Mouse (Mus musculus) erythroblast, adult 5-6 weeks (primary cell): ENCODE data around the gene Slc43a1. TPM values are rescaled to one million over a fixed set of nuclear protein-coding genes. Genes with fewer than 3 reads are reported as not detected.
A peak's percentile ranks its signal among the peaks of the same experiment; 100 is the strongest.
"Not testable (repeated sequence)": the region's sequence is repeated elsewhere in the genome, so short reads cannot be mapped to it uniquely, and the experiment has no call there.

Source experiments
- ATAC-seq: replicated peaks from 2 replicates; pipeline ENCODE4 v1.8.0; 2016; ENCODE audit warnings: moderate number of reproducible peaks, mild to moderate bottlenecking, moderate TSS enrichment, inconsistent platforms; ENCODE audit not compliant: poor library complexity, low FRiP score, severe bottlenecking
- total RNA-seq, 2 experiments: library from RNA; stranded (forward) in 1 of 2; stranded (reverse) in 1 of 2; fragments of 150-400 nt in 1 of 2; fragments of 200-764, 138-1000 nt in 1 of 2; gene quantifications; 2 replicates each; pipeline versions ENCODE4 v1.2.3 to v1.2.4; 2015 to 2017; ENCODE audit warnings: low replicate concordance in 2 of 2

Gene Slc43a1
- total RNA-seq (2015; ENCODE audit: low replicate concordance) (756 and 864 TPM in 2 replicates), total RNA-seq (2017; ENCODE audit: low replicate concordance) (516 and 701 TPM in 2 replicates)

DNA sequence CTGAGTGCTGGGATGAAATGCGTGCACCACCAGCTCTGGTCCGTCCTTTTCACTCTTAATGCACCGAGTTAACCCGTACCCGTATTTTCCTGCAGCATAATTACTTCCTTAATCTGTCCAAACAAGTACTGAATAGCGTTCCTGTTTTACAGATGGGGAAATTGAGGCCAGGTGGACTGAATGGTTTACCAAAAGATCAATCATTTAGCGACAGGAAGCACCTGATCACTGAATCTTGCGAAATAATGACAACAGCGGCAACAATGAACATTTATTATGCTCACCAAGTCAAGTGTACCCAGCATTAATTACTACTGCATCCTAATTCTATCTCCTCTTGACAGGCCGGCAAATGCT is at the start of gene Slc43a1:
Gene Slc43a1 (plus strand): TSS at position 258 of the 357 bp plus-strand sequence.
- no peak for ATAC-seq

DNA sequence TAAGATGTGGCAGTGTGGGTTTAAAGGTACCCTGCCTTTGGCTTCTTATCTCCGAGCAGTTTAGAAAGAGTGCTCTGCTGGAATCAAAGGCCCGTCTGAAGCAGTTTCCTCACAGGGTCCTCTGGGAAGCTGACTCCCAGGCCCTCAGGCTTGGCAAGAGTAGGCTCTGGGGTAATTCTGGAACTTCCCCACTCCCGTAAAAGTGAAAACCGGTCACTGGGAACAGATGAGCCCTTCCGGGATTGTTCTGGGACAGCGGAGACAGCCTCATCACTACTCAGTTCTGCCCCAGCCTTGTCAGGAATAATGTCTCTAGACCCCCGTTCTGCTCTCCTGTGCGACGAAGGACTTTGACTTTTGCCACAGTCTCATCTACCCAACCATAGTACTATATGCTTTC is 48.2 kb upstream of the Slc43a1 start:
- ATAC-seq = no peak

DNA sequence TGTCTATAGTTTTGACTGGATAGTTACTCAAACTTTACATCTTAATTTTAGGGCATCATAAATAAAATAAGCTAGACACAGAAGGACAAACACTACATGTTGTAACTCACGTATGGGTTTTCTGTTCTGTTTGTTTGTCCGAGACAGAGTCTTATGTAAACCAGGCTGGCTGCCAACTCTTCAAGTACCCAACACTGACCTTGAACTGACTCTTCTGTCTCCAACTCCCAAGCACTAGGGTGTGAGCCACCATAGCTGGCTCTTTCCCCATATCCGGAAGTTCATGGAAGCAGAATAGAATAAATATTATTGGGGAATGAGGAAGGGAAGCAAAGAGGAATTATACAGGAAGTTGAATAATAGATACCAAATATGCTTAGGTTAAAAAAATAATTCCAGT is 46.1 kb upstream of the Slc43a1 start:
- no peak; the same call in 1 of the 2 replicates for ATAC-seq

DNA sequence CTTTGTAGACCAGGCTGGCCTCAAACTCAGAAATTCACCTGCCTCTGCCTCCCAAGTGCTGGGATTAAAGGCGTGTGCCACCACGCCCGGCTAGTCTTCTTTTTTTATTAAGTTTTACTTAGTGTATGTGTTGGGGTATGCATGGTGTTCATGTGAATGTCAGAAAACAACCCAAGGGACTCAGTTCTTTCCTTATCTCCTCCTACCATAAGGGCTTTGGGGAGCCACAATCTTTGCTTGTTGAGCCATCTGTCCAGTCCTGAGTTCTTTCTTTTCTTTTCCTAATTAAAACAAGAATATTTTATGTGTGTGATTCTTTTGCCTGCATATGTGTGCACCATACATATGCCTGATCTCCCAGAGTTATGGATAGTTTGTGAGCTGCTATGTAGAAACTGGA is 45.5 kb upstream of the Slc43a1 start:
- ATAC-seq = peak; percentile 80

DNA sequence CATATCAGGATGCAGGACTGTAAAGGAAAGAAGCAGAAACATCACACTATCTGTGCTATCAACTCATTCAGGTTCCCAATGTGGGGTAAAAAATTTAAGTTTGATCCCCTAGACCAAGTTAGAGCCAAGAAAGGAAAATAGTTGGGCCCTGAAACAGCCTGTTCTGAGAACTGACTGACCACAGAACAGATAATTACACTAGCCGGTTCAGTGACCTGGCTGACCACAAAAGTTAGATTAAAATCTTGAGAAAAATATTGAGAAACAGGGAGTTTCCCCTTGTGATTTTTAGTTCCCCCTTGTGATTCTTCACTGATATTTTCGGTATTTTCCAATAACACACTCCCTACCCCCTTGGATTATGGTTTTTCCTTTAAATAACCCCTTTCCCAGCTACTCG is 44.8 kb upstream of the Slc43a1 start:
- no peak for ATAC-seq

DNA sequence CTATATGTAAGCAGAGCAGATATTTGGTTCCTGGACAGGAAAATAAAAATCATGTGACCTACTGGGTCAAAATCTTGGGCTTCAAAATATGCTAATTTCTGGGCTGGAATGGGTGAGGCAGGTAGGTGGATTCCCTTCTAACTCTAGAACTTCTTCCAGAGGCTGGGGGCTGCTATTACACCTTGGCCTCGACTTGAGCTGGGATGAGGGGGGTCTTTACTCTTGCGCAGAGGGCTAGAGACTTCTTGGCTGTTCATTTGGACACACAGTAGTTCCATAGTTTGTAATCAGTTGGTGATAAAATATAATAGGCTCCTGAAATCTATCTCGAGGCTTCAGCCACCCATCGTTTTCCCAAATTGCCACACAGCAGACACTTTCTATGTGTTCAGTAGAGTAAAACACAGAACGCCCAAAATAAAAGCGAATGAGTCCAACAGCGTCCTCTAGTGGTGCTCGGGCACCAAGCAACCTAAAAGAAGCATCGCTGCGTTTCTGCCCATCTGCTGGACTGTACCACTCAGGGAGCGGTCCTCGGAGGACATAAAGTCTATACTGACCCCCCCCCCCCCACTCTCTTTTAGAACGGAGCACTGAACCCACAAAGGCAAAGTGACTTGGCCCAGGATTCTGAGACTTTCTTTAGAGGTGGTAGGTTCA is 40.7 kb upstream of the Slc43a1 start:
- ATAC-seq = peak; percentile 66

DNA sequence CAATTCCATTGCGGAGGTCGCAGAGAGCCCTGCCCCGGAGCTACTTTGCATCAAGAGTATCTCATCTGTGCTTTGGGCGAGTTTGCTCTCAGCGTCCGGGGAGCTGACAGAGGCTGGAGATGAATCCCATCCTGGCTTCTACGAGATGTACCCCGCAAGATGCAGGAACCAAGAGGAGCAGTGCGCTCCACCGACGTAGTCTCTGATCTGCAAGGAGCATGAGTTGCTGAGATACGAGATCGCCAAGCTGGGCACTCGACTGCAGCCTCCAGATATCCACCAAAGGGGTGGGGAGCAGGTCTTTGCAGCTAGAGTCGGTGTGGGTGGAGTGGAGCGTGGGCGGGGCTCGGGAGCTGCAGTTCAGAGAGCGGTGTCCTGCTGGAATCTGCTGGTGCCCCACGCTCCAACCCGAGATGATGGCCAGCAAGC is 40.1 kb upstream of the Slc43a1 start, which contains the start of gene Ube2l6:
Gene Ube2l6 (plus strand): TSS at position 336 of the 429 bp plus-strand sequence.
- peak; percentile 88 for ATAC-seq

DNA sequence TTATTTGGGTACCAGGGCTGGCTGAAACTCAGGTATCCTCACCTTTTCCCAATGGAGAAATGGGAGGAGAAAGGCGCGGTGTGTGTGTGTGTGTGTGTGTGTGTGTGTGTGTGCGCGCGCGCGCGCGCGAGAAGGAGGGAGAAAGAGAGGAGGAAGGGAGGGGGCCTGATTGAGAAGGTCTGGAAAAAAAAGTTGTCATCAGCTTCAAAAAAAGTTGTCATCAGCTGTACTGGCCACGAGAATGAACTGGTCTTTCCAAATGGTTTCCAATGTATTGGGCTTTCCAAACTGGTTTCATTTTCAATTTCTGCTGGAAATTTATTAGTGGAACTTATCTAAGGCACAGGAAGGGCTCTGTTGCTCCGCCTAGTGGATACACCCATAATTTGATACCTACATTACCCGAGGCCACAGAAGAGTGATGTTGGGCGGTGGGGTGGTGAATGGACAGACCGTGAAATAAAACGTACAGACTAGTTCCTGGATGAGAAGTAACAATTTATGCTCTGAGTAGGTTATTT is 39.5 kb upstream of the Slc43a1 start:
- peak; percentile 74 for ATAC-seq

DNA sequence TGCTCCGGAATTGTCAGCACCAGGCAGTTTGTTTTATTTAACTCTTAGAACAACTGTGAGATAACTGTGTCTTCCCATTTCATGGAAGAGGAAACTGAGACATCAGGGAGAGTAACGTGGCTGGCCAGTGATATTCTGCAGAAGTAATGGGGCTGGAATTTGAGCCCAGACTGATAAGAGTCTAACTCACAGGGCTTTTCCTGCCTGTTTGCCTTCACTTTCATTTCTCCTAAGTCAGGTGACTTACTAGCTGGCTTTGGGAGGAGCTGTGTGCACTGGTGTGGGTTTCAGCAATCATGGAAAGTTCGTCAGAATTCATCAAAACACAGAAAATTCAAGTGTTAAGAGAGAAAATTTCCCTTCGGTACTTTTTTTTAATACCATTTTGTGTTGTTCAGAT is 38.3 kb upstream of the Slc43a1 start:
- ATAC-seq = peak; percentile 57

DNA sequence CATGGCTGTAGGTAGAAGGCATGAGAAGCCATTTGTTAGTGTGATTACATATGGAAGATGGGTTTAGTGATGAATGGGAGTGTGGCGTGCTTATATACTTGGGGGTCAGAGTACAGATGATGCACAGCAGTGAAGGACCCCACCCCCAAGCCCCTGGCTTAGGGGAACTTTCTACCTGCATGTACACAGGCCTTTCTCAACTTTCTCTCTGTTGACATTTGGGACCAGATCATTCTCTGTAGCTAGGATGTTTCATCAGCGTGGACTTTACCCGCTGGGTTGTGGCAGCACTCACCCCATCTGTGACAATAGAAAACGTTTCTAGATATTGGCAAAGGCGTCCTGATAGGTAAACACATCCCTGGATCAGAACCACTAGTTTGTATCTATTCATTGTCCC is 37.4 kb upstream of the Slc43a1 start:
- not testable (repeated sequence) for ATAC-seq

DNA sequence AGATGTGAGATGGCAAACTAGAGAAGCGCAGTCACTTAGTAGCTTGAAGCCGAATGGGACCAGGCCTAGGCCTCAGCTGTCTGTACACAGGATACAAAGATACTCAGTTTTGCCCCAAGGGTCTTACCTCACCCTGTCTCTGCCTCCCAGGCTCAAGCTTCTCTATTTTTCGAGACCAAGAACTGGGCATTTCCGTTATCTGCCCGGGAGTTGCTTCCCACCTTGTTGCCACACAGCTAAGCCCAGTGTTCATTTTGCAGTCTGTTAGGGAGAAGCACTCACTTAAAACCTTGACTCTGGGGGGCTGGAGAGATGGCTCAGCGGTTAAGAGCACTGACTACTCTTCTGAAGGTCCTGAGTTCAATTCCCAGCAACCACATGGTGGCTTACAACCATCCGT is 34.7 kb upstream of the Slc43a1 start:
- no peak for ATAC-seq

DNA sequence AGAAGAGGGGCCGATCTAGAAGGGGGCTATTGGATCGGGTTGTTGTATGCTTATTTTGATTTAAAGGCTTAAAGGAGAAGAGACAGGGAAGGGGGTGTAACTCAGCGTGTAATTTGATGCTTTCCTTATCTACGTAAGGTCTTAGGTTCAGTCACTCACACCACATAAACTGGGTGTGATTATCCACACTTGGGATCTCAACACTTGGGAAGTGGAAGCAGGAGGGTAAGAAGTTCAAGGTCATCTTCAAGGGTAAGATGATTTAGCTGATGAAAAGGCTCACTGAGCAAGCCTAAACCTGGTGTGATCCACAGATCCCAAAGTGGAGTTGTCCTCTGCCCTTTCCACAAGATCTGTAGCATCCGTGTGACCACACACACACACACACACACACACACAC is 32.1 kb upstream of the Slc43a1 start:
- ATAC-seq = no peak

DNA sequence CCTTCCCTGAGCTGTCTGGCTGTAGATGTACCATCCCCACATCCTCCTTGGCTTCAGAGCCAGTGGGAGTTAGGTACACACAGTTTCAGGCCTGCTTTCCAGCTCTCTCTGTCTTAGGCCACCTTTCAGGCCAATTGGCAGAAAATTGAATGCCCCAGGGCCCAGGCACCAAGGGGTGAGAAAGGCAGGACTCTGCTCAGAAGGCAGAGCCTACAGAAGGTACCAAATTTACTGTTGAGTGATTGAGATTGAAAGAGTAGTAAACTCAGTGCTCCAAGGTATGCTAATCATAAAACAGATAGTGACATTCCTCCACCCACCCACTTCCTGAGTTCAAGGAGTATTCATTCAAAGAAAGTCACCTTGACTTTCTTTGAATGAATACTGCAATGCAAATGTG is 29.3 kb upstream of the Slc43a1 start:
- no peak for ATAC-seq

DNA sequence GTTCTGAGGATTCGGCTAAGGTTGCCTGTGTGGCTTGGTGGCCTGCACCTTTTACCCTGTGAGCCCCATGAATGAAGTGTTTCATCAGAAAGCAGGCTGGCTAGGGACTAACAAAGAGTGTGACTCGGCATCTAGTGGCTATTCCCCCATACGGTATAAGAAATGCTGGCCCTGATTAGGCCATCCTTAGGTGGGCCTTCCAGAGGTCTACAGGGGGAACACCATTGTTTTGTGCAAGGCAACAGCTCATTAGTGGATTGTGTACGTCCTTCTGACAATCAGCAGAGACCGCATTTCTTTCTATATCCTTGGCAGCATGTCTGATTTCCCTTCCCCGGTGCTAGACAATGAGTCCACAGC is 28.1 kb upstream of the Slc43a1 start:
- no peak for ATAC-seq

DNA sequence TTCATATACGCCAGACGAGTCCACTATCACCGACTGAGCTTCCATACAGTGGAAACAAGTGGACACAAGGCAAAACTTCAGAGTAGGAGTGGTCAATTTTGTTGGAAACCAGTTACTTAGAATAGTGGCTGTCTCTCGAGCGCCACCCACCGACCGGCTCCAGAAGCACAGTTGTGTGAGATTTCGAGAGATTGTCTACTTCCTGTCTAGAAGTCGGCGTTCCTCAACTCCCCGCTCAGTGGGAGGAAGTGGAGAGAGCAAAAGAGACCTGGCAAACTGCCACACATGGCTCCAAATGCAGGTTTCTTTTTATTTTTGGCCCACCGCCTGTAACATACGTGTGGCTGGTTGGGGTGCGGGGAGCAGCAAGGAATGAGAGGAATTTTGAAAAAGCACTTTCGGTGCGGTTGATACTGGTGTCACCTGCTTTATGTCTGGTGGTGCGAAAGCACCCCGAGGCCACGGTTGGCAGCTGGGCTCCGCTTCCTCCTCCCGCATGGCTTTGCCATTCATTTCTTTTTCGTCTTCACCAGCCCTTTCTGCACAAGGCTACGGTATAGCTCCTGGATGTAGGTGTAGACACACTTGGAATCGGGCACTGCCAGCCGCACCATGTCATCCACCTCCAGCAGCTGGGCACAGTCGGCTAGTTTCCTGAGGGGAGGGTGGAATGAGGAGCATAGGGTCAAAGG is 27.6 kb upstream of the Slc43a1 start:
- ATAC-seq = peak; percentile 57

DNA sequence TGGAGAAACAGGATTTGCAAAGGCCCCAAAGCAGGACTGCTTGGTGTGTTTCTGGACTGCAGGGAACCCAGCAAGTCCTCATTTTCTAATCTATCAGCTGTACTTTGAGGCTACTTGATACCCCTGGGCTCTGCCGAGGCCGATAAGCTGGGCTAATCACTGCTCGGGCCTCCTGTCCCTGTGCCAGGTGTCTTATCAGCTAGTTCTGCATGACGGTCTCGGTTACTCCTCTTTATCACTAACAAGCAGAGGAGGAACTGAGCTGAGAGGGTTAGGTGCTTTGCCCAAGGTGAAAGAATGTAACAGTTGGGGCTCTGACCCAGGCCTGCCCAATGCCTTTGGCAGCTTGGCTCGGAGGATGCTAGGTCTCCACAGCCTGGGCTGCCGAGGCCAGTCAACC is 26.8 kb upstream of the Slc43a1 start:
- peak; percentile 85 for ATAC-seq

DNA sequence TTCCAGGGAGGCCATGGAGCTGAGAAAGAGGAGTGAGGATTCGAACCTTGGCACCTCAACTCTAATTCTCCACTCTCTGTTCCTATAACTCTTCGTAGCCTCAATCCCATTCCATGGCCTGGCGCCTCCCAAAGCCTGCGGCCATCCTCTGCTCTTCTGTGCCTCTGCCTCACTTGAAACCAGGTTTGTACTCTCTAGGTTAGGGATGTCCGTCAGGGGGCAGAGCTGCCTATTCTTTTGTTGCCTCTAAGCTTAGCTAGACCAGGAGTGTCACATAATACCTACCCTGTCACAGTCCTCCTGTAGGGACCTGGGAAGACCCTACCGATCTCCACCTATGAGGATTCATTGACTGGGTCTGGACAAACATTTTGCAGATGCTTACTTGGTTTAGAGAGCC is 26.0 kb upstream of the Slc43a1 start:
- ATAC-seq = 0 out of 2 replicates have a peak, but pooled peaks have one; percentile 4

DNA sequence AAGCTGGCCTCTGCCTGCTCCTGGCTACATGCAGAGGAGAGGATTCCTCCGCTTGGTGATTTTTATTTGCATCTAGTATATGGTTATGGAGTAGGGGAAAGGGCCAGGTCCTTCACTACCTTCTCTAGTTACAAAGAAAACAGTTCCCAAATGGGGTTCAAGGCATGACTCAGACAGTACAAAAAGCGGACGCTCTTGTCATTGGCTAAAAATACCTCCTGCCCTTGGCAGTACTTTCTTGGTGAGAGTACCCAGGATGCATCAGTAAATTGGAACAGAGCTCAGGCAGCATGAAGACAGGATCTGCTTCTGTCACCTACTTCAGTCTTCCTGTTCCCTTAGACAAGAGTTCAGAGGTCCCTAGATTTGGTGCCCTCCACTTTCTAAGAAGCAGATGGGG is 18.8 kb upstream of the Slc43a1 start:
- ATAC-seq = no peak

DNA sequence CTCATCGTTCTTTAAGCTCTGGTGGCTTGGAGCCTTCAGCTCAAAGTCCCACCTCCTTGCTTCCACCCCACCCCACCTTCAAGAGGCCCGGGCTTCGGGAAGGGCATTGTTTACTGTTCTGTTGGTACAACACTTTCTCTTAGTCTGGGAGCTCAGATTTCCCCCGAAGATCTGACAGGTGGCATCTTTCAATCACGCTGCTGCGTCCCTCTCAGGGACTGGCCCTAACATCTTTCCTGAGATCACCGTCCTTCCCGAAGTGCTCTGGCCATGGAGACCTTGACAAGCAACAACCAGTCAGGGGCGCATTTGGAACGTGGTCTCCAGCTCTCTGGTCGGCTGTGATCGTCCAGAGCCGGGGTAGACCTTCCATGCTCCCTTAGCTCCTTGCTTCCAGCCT is 16.1 kb upstream of the Slc43a1 start, which contains the start of gene Smtnl1:
Gene Smtnl1 (minus strand): TSS at position 101 of the 400 bp plus-strand sequence.
- no peak for ATAC-seq

DNA sequence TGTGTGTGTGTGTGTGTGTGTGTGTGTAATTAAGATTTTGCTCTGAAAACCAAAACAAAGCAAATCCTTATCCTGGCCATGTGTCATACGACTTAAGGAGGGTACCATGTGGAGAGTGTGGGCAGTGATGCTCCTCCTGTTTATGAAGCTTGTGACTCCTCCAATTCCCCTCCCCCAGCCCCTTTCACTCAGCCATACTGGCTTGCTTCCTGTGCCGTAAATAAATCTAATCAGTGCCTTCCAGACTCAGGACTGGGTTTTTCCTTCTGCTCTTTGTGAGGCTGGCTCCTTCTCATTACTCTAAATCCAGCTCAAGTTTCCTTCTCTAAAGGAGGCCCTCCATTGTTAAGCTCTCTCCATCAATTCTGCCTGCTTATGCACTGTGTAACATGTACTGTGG is 15.4 kb upstream of the Slc43a1 start:
- no peak for ATAC-seq
